Mouse (Mus musculus) intestine, embryonic 14.5 days (tissue): ENCODE measurements at regions not wholly inside any gene's neighbourhood (a gene's known extent, or its start where the extent isn't known, plus 50 kb on each side); places are given as distances from the start of the nearest gene placed in this dataset.

Experiments used
- ATAC-seq: fragments of 200-750 bp; cut with Nextera tagmentation; replicated peaks from 2 replicates; pipeline ENCODE4 v1.8.0; 2017; ENCODE audit warnings: low read depth, moderate number of reproducible peaks, moderate TSS enrichment, moderate library complexity; ENCODE audit not compliant: low FRiP score, low TSS enrichment
- DNase-seq: peaks from one replicate; pipeline ENCODE4 v3.0.0-alpha.2; 2018; ENCODE audit warnings: low spot score
- H3K27ac ChIP-seq: fragments of 300-500 bp; sonication (generic); 2 replicates; pipeline ENCODE4 v1.5.1; 2014; ENCODE audit warnings: low read depth, mild to moderate bottlenecking, control low read depth
- H3K27me3 ChIP-seq: fragments of 300-500 bp; sonication (generic); replicated peaks from 2 replicates; pipeline ENCODE4 v1.6.1; 2014; ENCODE audit warnings: low read length, control low read depth; ENCODE audit not compliant: control insufficient read depth, insufficient read depth
- H3K36me3 ChIP-seq: fragments of 300-500 bp; sonication (generic); 2 replicates; pipeline ENCODE4 v1.6.1; 2014; ENCODE audit warnings: low read length, control low read depth; ENCODE audit not compliant: control insufficient read depth, insufficient read depth
- H3K4me1 ChIP-seq: fragments of 300-500 bp; sonication (generic); replicated peaks from 2 replicates; pipeline ENCODE4 v1.6.1; 2014; ENCODE audit warnings: low read length, control low read depth, mixed read lengths; ENCODE audit not compliant: control insufficient read depth, insufficient read depth
- H3K4me2 ChIP-seq: fragments of 300-500 bp; sonication (generic); 2 replicates; pipeline ENCODE4 v1.6.1; 2014; ENCODE audit warnings: low read length
- H3K4me3 ChIP-seq: fragments of 300-500 bp; sonication (generic); 2 replicates; pipeline ENCODE4 v1.5.1; 2014; ENCODE audit warnings: low read depth, low read length, control low read depth, mixed read lengths
- H3K9ac ChIP-seq: fragments of 300-500 bp; sonication (generic); 2 replicates; pipeline ENCODE4 v1.6.1; 2014; ENCODE audit warnings: mild to moderate bottlenecking, low read length
- H3K9me3 ChIP-seq: fragments of 300-500 bp; sonication (generic); 2 replicates; pipeline ENCODE4 v1.6.1; 2016; ENCODE audit warnings: low read length, control low read depth; ENCODE audit not compliant: control insufficient read depth
- WGBS: fragments of 180-500 bp; shearing (Covaris S2); extraction: QIAGEN DNeasy Blood & Tissue Kit; methylation state at CpG from one replicate; pipeline ENCODE4 v1.1.7; 2014; 5-methylcytosine and 5-hydroxymethylcytosine counted together

DNA sequence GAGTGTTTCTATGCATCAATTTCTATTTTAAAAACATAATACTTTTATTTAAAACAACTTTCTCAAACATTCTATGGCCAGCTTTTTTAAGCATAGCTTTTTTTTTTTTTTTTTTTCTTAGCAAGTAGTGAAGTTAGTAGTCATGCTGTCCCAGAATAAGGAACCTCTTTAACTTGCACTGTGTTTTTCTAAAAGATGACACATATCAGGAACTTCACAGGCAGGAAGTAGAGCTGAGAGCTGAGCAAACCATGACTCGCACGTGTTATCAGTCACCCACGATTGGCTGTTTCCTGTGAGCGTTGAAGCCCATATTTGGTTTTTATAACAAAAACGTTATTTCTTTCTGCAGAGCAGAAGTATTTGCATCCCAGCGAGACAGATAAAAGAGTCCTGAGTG, 287.9 kb upstream of the Ube2e3 start:
- WGBS: 32% methylated on average over 6 of the region's 6 CpGs
- DNase-seq (no peak), ATAC-seq (no peak)
- Histone ChIP-seq H3K36me3 (no peaks in the 10 kb centered on the region), H3K4me2 (no peak overlapping the region), H3K9me3 (no peaks in the 10 kb centered on the region), H3K4me1 (no peaks in the 10 kb centered on the region; the same call in 1 of the 2 replicates), H3K9ac (no peak overlapping the region), H3K4me3 (no peak overlapping the region), H3K27me3 (no peaks in the 10 kb centered on the region), H3K27ac (no peak overlapping the region)

GRCm38 (mm10) chr2:78572492-78572891, 295.4 kb upstream of the Ube2e3 start:
- H3K27me3 ChIP-seq: no peaks in the 10 kb centered on the region
- no peaks in the 10 kb centered on the region for H3K36me3 ChIP-seq
- ATAC-seq: no peak
- no peak overlapping the region for H3K27ac ChIP-seq
- no peak overlapping the region for H3K4me3 ChIP-seq
- no peak for DNase-seq
- WGBS: 53% methylated on average over 3 of the region's 3 CpGs
- H3K9me3 ChIP-seq: no peaks in the 10 kb centered on the region
- no peaks in the 10 kb centered on the region for H3K4me1 ChIP-seq
- no peak overlapping the region for H3K9ac ChIP-seq
- no peak overlapping the region for H3K4me2 ChIP-seq

DNA sequence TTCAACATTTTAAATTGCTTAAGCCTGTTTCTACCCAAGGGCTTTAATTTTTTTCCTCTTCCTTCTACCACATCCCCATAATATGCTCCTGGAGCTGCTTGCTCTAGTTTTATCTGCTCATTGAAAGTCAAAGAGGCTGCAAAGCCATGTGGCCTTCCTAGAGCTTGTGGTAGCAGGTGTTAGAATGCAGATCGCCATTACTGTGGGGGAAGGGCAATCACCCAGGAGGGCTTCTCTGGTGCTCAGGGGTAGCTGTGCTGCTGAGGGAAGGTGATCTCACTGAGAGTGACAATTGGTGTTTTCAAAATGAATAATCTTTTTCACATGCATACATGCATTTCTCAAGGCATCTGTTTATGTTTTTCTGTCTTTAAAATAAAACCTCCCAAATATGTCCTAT, 309.8 kb upstream of the Ube2e3 start:
- H3K4me3 ChIP-seq: no peak overlapping the region
- H3K4me2 ChIP-seq: no peak overlapping the region
- H3K4me1 ChIP-seq: no peaks in the 10 kb centered on the region
- DNase-seq (no peak), ATAC-seq (no peak)
- 50% methylated on average over 1 of the region's 1 CpGs for WGBS
- H3K9me3 ChIP-seq: no peaks in the 10 kb centered on the region
- H3K27ac ChIP-seq: no peak overlapping the region
- no peaks in the 10 kb centered on the region for H3K36me3 ChIP-seq
- no peak overlapping the region for H3K9ac ChIP-seq
- H3K27me3 ChIP-seq: no peaks in the 10 kb centered on the region

- DNase-seq: no peak
- no peak for ATAC-seq
- Histone ChIP-seq H3K4me1 (no peaks in the 10 kb centered on the region), H3K36me3 (no peaks in the 10 kb centered on the region), H3K4me2 (no peak overlapping the region), H3K9me3 (no peaks in the 10 kb centered on the region), H3K27me3 (no peaks in the 10 kb centered on the region), H3K9ac (no peak overlapping the region), H3K27ac (no peak overlapping the region), H3K4me3 (no peak overlapping the region)
- 90% methylated on average over 4 of the region's 4 CpGs for WGBS
Observed at GRCm38 (mm10) chr2:78551085-78551484, 316.8 kb upstream of the Ube2e3 start.

DNA sequence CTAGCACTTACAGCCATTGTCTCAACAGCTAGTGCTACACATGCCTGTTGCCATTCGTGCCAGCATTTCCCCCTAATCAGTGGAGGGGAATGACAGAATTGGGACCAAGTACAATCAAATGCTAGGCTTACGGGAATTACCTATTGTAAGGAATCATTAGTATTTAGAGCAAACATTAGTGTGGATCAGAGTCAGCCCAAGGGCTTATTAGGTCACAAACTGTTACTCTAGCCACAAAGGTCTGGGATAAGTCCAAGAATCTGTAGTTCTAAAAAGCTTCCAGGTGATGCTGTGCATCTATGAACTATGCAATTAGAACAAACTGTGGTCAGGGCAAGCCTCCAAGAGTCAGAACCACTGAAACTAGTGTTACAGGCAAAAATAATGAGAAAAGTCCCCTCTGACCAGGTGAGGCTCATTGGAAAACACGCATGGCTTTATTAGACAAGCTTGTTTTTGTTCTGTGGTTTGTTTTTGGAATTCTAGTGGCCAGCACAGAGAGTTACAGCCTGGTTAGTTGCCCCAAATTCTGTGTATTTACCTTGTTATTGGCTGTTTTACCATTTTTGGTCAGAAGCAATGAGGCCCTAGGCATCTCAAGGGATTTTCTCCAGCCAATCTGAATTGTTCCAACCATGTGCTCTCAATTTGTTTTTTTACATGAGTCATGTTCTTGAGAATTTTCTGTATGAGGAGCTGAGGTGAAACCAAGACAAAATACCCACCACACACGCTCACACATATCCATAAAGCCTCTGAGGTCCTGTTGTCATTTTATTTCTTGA, 319.0 kb upstream of the Ube2e3 start:
- H3K9me3 ChIP-seq: no peaks in the 10 kb centered on the region
- ATAC-seq (no peak), DNase-seq (no peak)
- H3K4me2 ChIP-seq: no peak overlapping the region
- no peak overlapping the region for H3K9ac ChIP-seq
- H3K36me3 ChIP-seq: no peaks in the 10 kb centered on the region
- H3K27ac ChIP-seq: no peak overlapping the region
- H3K4me1 ChIP-seq: no peaks in the 10 kb centered on the region
- WGBS: 89% methylated on average over 4 of the region's 4 CpGs
- H3K4me3 ChIP-seq: no peak overlapping the region
- no peaks in the 10 kb centered on the region for H3K27me3 ChIP-seq

DNA sequence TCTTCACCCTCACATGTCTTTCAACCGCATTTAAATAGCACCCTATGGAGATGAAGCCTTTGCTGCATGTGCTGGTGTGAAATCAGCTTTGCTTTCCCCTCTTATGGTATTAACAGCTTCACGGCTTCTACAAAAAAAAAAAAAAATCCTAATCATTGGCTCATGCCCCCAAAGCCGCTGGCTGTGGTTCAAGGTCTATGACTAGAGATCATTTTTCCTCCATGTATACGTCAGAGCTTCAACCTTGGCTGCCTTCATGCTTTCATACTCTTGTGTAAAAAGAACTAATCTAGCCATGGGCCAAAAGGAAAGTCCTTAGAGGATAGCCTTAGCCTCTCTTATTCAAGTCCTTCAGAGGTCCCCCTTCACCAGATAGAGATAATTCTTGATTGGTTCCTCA, 320.6 kb upstream of the Ube2e3 start:
- no peak overlapping the region for H3K4me3 ChIP-seq
- H3K27ac ChIP-seq: no peak overlapping the region
- H3K9me3 ChIP-seq: no peaks in the 10 kb centered on the region
- no peaks in the 10 kb centered on the region for H3K4me1 ChIP-seq
- no peaks in the 10 kb centered on the region for H3K27me3 ChIP-seq
- DNase-seq: no peak
- ATAC-seq: no peak
- H3K9ac ChIP-seq: no peak overlapping the region
- H3K36me3 ChIP-seq: no peaks in the 10 kb centered on the region
- no peak overlapping the region for H3K4me2 ChIP-seq
- WGBS: 88% methylated on average over 4 of the region's 4 CpGs

DNA sequence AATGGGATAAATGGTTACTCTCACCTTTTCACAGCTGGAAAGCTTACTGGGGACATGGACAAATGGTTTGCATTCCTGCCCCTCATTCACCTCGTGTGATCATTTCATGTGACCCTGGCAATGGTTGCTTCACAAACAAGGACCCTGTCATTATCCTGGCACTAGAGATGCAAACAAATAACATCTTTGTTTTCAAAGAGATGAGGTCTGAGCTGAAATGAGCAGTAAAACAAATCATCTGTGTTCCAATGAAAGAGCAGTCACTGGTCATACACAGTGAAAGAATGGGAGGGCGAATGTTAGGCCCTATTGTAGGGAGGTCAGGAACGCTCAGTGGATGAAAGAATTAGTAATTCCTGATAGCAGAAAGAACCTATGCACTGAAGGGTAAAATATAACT, 327.5 kb upstream of the Ube2e3 start:
- Histone ChIP-seq H3K9me3 (no peaks in the 10 kb centered on the region), H3K9ac (no peak overlapping the region), H3K4me3 (no peak overlapping the region), H3K4me2 (no peak overlapping the region), H3K27ac (no peak overlapping the region), H3K4me1 (no peaks in the 10 kb centered on the region; the same call in 1 of the 2 replicates), H3K36me3 (no peaks in the 10 kb centered on the region), H3K27me3 (no peaks in the 10 kb centered on the region)
- 55% methylated on average over 3 of the region's 3 CpGs for WGBS
- ATAC-seq (no peak), DNase-seq (no peak)

GRCm38 (mm10) chr2:78539592-78540300, 328.2 kb upstream of the Ube2e3 start:
- no peak for ATAC-seq
- no peaks in the 10 kb centered on the region for H3K36me3 ChIP-seq
- WGBS: 47% methylated on average over 5 of the region's 5 CpGs

DNA sequence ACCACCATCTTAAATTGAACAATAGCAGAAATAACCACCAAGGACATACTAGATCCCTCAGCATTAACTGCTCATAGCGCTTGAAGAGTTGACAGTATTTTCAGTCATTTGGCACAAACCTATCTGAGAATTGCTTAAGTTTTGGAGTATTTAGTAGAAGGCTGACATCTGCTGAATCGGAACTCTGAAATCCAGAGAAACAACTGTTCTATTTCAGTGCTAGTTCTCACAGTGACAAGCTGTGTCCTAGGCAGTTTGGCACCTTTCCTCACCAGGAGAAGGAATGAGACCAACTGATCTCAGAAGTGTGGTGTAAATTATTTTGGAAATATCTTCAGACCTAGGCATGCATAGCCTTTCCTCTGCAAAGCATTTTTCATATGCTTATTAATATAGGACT, 330.4 kb upstream of the Ube2e3 start:
- ATAC-seq (no peak), DNase-seq (no peak)
- Histone ChIP-seq H3K27me3 (no peaks in the 10 kb centered on the region), H3K4me3 (no peak overlapping the region), H3K4me2 (no peak overlapping the region), H3K4me1 (no peaks in the 10 kb centered on the region; the same call in 1 of the 2 replicates), H3K36me3 (no peaks in the 10 kb centered on the region), H3K9me3 (no peaks in the 10 kb centered on the region), H3K27ac (no peak overlapping the region), H3K9ac (no peak overlapping the region)
- 86% methylated on average over 2 of the region's 2 CpGs for WGBS

More at GRCm38 (mm10) chr2:78539592-78540300, 328.2 kb upstream of the Ube2e3 start:
- no peak overlapping the region for H3K4me2 ChIP-seq
- H3K4me3 ChIP-seq: no peak overlapping the region
- no peak for DNase-seq
- no peaks in the 10 kb centered on the region for H3K27me3 ChIP-seq
- H3K4me1 ChIP-seq: no peaks in the 10 kb centered on the region; the same call in 1 of the 2 replicates
- H3K9me3 ChIP-seq: no peaks in the 10 kb centered on the region
- H3K27ac ChIP-seq: no peak overlapping the region
- no peak overlapping the region for H3K9ac ChIP-seq
